Mouse (Mus musculus): ENCODE results near the gene Wnt7b. TPM values are rescaled to one million over a fixed set of nuclear protein-coding genes. Genes with fewer than 3 reads are reported as not detected.

Wnt7b gene
- polyA plus RNA-seq, 1 experiment from 2014 or later: 4.6 TPM

DNA sequence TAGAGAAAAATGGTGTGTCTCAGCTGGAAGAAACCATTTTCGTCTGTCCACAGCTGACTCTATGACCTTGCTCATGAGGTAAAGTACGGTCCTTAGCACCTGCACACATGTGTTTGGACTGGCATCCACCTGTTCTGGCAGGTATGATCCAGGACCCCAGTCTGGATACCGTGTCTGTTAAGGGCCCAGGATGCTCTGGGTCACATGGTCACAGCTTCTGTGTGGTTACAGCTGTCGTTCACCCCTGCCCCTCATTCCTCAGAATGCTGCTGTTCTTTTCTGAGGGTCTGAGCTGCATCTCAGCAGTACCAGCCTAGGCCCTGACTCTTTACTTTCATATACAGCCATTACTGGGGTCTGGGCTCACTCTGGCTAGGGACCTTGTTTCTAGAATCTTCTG is 18.9 kb upstream of the Wnt7b start:
- peaks cover 11% of the 10 kb centered on the region; the same call in 1 of the 2 replicates for H3K9me3 ChIP-seq

DNA sequence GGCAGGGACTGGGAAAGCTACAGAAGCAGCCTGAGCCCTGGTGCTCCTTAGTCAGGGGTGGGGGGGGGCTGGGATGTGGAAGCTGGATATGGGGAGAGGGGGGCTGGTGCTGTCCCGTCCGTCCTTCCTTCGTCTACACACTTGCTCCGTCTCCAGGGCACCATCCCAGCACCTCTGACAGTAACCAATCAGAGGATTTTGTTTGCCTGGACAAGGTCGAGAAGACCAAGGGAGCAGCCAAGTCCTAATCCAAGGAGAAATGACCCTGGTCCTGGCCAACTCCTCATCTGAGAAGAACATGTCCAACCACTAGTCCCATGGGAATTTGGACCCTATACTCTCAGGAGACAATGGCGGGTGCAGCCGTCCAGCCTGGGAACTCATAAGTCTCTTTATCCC is 18.4 kb upstream of the Wnt7b start:
- WGBS: 44% methylated on average over 7 of the region's 7 CpGs
- Histone ChIP-seq H3K4me3 (no peak overlapping the region), H3K36me3 (no peaks in the 10 kb centered on the region), H3K4me1 (peaks cover 21% of the 10 kb centered on the region), H3K9me3 (peaks cover 11% of the 10 kb centered on the region; the same call in 1 of the 2 replicates), H3K27me3 (replicated peaks) (peaks cover 8% of the 10 kb centered on the region), H3K4me2 (peak overlapping the region; percentile 34), H3K9ac (no peak overlapping the region), H3K27ac (replicated peaks) (no peak overlapping the region)
- ATAC-seq (ENCODE audit: extremely low read depth, insufficient number of reproducible peaks, low FRiP score, low TSS enrichment): 0 out of 2 replicates have a peak, but pooled peaks have one; percentile 5

More for the DNA sequence above, 18.9 kb upstream of the Wnt7b start:
- Histone ChIP-seq H3K36me3 (no peaks in the 10 kb centered on the region), H3K4me2 (no peak overlapping the region), H3K4me3 (no peak overlapping the region), H3K4me1 (peaks cover 25% of the 10 kb centered on the region), H3K27ac (replicated peaks) (no peak overlapping the region), H3K9ac (no peak overlapping the region), H3K27me3 (replicated peaks) (peaks cover 3% of the 10 kb centered on the region; the same call in 1 of the 2 replicates)
- WGBS: 73% methylated on average over 4 of the region's 4 CpGs
- no peak for ATAC-seq (ENCODE audit: extremely low read depth, insufficient number of reproducible peaks, low FRiP score, low TSS enrichment)

DNA sequence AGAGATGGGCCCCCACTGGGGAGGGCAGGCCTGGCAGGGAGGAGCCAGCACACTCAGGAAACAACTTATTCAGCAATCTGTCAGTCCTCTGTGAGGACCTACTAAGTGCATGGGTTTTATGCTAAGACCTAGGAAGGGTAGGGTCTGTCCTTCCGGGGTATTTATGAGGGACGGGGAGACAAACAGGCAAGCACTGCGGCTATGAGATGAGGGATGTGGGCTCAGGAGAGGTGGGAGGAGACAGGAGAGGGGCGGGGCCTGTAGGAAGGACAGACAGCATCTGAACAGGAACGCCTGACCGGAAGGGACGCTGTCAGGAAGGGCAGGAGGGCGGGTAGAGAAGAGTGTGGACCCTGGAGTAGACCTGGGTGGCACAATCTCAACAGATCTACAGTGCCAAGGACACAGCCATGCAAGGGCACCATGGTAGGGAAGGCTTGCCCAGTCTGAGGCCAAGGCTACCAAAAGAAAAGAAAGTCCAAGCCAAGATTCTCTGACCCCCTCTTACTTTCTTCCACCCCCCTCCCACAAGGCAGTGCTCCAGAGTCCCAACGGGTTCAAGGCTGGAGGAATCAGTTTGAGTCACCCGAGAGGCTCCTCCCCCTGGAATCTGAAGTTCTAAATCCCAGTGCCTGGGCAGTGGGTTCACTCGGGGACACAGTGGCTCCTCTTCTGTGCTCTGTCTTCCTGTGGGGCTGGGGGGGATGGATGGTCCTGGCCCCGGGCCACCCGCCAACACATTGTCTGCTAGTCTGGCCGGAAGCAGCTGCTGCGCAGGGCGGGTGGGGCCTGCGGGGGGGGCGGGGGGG is 17.8 kb upstream of the Wnt7b start:
- WGBS: 16% methylated on average over 18 of the region's 18 CpGs
- Histone ChIP-seq H3K27me3 (replicated peaks) (peaks cover 8% of the 10 kb centered on the region), H3K4me1 (peaks cover 21% of the 10 kb centered on the region), H3K9me3 (peaks cover 11% of the 10 kb centered on the region; the same call in 1 of the 2 replicates), H3K27ac (replicated peaks) (peak overlapping the region; percentile 42; the same call in 1 of the 2 replicates), H3K4me3 (no peak overlapping the region), H3K36me3 (no peaks in the 10 kb centered on the region), H3K9ac (no peak overlapping the region), H3K4me2 (peak overlapping the region; percentile 34)
- ATAC-seq (ENCODE audit: extremely low read depth, insufficient number of reproducible peaks, low FRiP score, low TSS enrichment): peak; percentile 45; the same call in 1 of the 2 replicates

DNA sequence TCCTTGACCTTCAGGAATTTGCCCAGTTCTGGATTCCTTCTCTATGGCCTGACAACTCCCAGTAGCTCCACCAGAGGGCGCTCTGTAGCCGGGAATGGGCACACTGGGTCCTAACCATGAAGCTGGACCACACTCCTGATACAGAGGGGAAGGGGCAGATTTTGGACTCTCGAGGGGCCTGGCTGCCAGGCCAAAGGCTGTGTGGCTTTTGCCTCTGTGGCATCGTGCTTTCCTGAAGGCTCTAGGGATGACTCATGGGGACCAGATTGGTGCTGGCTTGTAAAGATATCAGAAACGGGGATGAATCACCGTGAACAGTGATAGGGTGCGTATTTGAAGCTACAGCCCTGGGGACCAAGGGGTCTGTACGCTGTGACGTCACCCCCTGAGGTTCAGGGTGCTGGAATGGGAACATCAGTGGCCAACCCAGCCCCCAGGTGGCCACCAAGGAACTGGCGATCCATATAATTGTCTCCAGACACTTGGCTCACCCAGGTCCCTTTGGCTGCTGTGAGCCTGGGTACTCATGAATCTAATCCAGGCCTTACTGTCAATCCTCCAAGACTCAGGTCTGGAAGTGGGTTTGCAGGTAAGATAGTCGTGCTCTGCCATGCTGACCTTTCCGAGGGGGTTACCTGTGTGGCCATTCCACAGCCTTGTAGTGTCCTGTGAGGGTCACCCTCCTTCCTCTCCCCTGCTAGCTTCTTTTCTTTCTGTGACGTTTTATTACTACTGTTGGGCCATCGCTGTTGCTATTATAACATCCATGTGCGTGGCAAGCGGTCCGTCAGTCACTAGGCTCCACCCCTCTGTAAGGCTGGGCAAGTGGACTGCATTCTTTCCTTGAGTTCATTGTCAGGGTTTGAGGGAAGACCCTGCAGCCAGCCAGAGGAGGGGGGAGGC is 17.0 kb upstream of the Wnt7b start:
- ATAC-seq (ENCODE audit: extremely low read depth, insufficient number of reproducible peaks, low FRiP score, low TSS enrichment): no peak
- no peaks in the 10 kb centered on the region for H3K36me3 ChIP-seq

DNA sequence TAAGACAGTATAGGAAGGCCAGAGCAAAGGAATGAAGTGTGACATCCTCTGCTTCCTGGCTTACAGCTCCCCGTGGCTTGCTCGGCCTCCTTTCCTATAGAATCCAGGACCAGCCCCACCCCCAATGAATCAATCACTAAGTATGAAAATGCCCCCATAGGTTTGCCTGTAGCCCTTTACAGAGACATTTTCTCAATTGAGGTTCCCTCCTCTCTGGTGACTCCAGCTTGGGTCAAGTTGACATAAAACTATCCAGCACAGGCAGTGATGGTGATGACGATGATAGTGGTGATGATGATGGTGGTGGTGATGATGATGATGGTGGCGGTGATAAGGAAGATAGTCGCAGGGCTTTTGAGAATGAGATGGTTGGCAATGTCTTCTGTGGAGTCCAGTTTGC is 16.2 kb upstream of the Wnt7b start:
- Histone ChIP-seq H3K9ac (no peak overlapping the region), H3K36me3 (no peaks in the 10 kb centered on the region), H3K4me3 (no peak overlapping the region), H3K9me3 (peaks cover 11% of the 10 kb centered on the region; the same call in 1 of the 2 replicates), H3K4me1 (peaks cover 21% of the 10 kb centered on the region), H3K27ac (replicated peaks) (no peak overlapping the region), H3K27me3 (replicated peaks) (peaks cover 8% of the 10 kb centered on the region), H3K4me2 (no peak overlapping the region)
- 51% methylated on average over 5 of the region's 5 CpGs for WGBS
- ATAC-seq (ENCODE audit: extremely low read depth, insufficient number of reproducible peaks, low FRiP score, low TSS enrichment): no peak

More for the DNA sequence above, 17.0 kb upstream of the Wnt7b start:
- Histone ChIP-seq H3K9me3 (peaks cover 11% of the 10 kb centered on the region; the same call in 1 of the 2 replicates), H3K4me2 (no peak overlapping the region), H3K27me3 (replicated peaks) (peaks cover 8% of the 10 kb centered on the region), H3K27ac (replicated peaks) (peak overlapping the region; percentile 42; the same call in 1 of the 2 replicates), H3K9ac (no peak overlapping the region), H3K4me1 (peaks cover 21% of the 10 kb centered on the region), H3K4me3 (no peak overlapping the region)
- WGBS: 44% methylated on average over 17 of the region's 17 CpGs

DNA sequence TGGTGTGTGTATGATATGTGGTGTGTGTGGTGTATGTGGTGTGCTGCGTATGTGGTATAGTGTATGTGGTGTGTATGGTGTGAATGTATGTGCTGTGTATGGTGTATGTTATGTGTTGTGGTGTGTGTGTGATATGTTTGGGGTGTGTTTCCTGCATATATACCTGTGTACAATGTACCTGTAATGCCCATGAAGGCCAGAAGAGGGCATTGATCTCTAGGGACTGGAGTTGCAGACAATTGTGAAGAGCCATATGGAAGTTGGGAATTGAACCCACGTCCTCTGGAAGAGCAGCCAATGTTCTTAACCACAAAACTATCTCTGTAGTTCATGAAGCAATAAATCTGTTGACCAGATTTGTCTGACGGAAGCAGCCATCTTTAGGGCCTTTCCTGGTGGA is 15.1 kb upstream of the Wnt7b start:
- no peak for ATAC-seq (ENCODE audit: extremely low read depth, insufficient number of reproducible peaks, low FRiP score, low TSS enrichment)
- peaks cover 5% of the 10 kb centered on the region for H3K27me3 ChIP-seq (replicated peaks)
- no peak overlapping the region for H3K9ac ChIP-seq
- H3K36me3 ChIP-seq: no peaks in the 10 kb centered on the region
- no peak overlapping the region for H3K27ac ChIP-seq (replicated peaks)
- H3K4me2 ChIP-seq: no peak overlapping the region
- 59% methylated on average over 3 of the region's 3 CpGs for WGBS
- no peak overlapping the region for H3K4me3 ChIP-seq
- peaks cover 11% of the 10 kb centered on the region; the same call in 1 of the 2 replicates for H3K9me3 ChIP-seq
- peaks cover 21% of the 10 kb centered on the region for H3K4me1 ChIP-seq

DNA sequence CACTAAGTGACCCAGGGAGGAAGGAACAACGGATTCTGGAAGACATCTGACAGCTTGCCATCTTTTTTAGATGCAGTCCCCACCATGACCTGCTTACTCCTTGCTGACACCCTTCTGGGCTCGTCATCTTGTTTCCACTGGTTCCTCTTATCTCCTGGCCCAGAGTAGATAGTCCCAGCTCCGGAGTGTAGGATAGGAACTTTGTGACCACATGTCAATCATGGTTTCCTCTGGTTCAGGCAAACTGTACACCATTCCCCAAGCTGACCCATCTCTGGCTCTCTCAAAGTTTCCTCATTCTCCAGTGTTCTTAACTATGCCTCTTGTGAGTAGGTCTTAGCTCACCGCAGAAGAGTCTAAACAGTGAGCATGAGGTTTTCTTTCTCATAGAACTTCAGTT is 10.4 kb upstream of the Wnt7b start:
- H3K4me3 ChIP-seq: no peak overlapping the region

DNA sequence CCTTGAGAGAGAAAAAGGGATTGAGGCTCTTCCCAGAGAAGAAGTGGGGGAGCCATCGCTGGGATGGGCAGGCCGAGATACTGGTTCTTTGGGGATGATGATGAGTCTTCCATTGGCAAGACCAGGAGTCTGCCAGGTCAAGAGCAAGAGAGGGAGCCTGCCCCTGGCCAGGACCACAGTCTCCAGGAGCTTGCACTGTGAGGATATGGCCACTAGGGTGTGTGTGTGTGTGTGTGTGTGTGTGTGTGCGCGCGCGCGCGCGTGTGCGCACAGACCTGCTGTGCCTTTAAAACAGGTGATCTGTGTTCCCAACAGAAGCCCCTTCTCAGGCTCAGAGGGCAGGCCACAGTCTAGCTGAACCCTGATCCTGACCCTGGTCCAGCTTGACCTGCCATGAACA is 8.6 kb upstream of the Wnt7b start:
- H3K4me3 ChIP-seq: no peak overlapping the region
- no peak overlapping the region for H3K27ac ChIP-seq (replicated peaks)
- H3K27me3 ChIP-seq (replicated peaks): peaks cover 14% of the 10 kb centered on the region
- H3K4me1 ChIP-seq: no peaks in the 10 kb centered on the region
- H3K9me3 ChIP-seq: peaks cover 5% of the 10 kb centered on the region; the same call in 1 of the 2 replicates
- 84% methylated on average over 10 of the region's 10 CpGs for WGBS
- no peak overlapping the region for H3K4me2 ChIP-seq
- H3K9ac ChIP-seq: no peak overlapping the region
- H3K36me3 ChIP-seq: no peaks in the 10 kb centered on the region
- no peak for ATAC-seq (ENCODE audit: extremely low read depth, insufficient number of reproducible peaks, low FRiP score, low TSS enrichment)

More for the DNA sequence above, 10.4 kb upstream of the Wnt7b start:
- Histone ChIP-seq H3K27ac (replicated peaks) (no peak overlapping the region), H3K9me3 (peaks cover under 1% of the 10 kb centered on the region; the same call in 1 of the 2 replicates), H3K9ac (no peak overlapping the region), H3K36me3 (no peaks in the 10 kb centered on the region), H3K27me3 (replicated peaks) (peaks cover 5% of the 10 kb centered on the region), H3K4me2 (no peak overlapping the region), H3K4me1 (no peaks in the 10 kb centered on the region)
- no peak for ATAC-seq (ENCODE audit: extremely low read depth, insufficient number of reproducible peaks, low FRiP score, low TSS enrichment)
- 58% methylated on average over 4 of the region's 4 CpGs for WGBS

DNA sequence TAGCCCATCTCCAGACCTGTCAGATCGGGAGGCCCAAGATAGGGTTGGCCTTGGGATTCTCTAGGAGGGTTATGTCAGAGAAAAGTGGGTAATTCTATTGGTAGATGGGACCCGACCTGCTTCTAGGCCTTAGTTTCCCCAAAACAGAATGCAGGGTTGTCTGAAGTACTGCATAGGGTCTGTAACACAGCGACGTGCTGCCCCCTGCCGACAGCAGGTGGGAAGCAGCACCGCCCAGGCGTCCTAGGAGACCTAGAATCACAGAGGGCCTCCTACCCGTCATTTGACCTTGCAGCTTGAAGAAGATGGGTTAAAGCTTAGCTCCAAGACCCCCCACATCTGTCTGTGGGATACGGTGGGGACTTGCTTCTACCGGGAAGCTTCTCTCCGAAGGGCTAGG is 1.2 kb upstream of the Wnt7b start:
- peaks cover 85% of the 10 kb centered on the region for H3K27me3 ChIP-seq (replicated peaks)
- ATAC-seq (ENCODE audit: extremely low read depth, insufficient number of reproducible peaks, low FRiP score, low TSS enrichment): no peak
- no peak overlapping the region for H3K4me3 ChIP-seq
- H3K27ac ChIP-seq (replicated peaks): no peak overlapping the region
- no peak overlapping the region for H3K4me2 ChIP-seq
- no peak overlapping the region for H3K9ac ChIP-seq
- H3K9me3 ChIP-seq: peaks cover 5% of the 10 kb centered on the region; the same call in 1 of the 2 replicates
- H3K36me3 ChIP-seq: no peaks in the 10 kb centered on the region
- H3K4me1 ChIP-seq: peaks cover 27% of the 10 kb centered on the region
- 4% methylated on average over 11 of the region's 11 CpGs for WGBS

DNA sequence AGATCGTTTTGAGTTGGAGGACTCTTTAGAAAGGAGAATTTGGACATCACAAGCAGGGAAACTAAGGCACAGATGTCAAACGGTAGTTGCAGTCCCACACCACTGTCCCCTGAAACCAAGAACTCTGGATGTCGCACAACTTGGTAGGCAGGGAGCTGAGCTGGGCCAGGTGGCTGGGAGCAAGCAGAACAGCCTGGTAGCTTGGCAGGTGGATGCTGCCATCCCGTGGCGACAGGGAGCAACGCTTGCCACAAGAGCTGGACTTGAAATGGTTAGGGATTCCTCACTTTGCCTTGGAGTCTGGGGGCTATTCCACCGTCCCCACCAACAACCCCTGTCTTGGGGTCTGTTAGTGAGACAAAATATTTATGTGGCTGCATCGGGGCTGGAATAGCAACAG is 751 bp upstream of the Wnt7b start:
- Histone ChIP-seq H3K27ac (replicated peaks) (no peak overlapping the region), H3K9me3 (peaks cover 5% of the 10 kb centered on the region; the same call in 1 of the 2 replicates), H3K27me3 (replicated peaks) (peaks cover 90% of the 10 kb centered on the region), H3K4me2 (no peak overlapping the region), H3K4me3 (no peak overlapping the region), H3K9ac (no peak overlapping the region), H3K36me3 (no peaks in the 10 kb centered on the region), H3K4me1 (peaks cover 28% of the 10 kb centered on the region)
- 2% methylated on average over 8 of the region's 8 CpGs for WGBS
- ATAC-seq (ENCODE audit: extremely low read depth, insufficient number of reproducible peaks, low FRiP score, low TSS enrichment): no peak

DNA sequence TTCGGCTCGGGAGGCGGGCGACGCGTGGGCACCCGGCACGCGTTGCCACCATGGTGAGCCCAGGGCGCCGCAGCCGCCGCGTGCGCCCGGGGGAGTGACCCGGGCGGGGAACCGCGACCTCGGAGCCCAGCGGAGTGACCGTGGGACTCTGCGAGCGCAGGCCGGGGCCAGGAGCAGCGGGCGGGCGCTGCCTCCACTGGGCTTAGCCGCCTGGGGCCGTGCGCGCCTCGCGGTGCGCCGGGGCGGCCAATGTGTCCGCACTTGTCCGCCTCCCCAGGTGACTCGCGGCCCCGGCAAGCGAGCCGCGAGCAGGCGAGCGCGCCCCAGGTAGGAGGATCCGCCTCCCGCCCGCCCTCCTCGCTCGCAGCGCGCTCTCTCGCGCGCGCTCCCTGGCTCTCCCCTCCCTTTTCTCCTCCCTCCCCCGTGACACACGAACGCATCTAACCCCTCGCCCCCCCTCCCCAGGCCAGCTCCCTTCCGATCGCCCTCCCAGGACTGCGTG is 659 bp downstream of the Wnt7b start:
- WGBS: under 1% methylated on average over 47 of the region's 67 CpGs
- H3K27ac ChIP-seq (replicated peaks): no peak overlapping the region
- peak overlapping the region; percentile 95 for H3K4me2 ChIP-seq
- H3K9me3 ChIP-seq: peaks cover 3% of the 10 kb centered on the region; the same call in 1 of the 2 replicates
- no peaks in the 10 kb centered on the region for H3K36me3 ChIP-seq
- H3K27me3 ChIP-seq (replicated peaks): peaks cover 100% of the 10 kb centered on the region
- H3K9ac ChIP-seq: peak overlapping the region; percentile 54
- H3K4me3 ChIP-seq: peak overlapping the region; percentile 61
- peaks cover 42% of the 10 kb centered on the region for H3K4me1 ChIP-seq
- ATAC-seq (ENCODE audit: extremely low read depth, insufficient number of reproducible peaks, low FRiP score, low TSS enrichment): no peak
